Mouse (Mus musculus): ENCODE data around the gene Gpr137b.
"Not testable (repeated sequence)": the region's sequence is repeated elsewhere in the genome, so short reads cannot be mapped to it uniquely, and the experiment has no call there.

DNA sequence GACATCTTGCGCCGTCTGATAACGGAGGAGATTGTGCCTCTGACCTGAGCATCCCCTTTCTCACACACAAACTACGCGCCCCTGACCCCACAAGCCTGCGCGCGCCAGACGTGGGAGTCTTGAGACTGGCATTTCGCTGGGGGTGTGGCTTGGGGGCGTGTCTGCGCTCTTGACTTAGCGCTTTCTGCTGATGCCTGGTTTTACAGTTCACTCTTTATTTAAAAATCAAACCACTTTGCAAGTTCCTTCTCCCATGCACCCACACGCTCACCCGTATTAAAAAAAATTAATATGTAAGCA, 232 bp upstream of the Gpr137b start:
- TF ChIP-seq CTCF (IDR thresholded peaks at IDR 0.05; ENCODE audit: low read depth, low read length); POLR2A (IDR thresholded peaks at IDR 0.05; ENCODE audit: borderline replicate concordance, low read depth, low read length): not testable (repeated sequence)

Data from bone marrow macrophage, adult 2 months (primary cell).